Mouse (Mus musculus): ENCODE data around the gene Ttc27.

Gene Ttc27

DNA sequence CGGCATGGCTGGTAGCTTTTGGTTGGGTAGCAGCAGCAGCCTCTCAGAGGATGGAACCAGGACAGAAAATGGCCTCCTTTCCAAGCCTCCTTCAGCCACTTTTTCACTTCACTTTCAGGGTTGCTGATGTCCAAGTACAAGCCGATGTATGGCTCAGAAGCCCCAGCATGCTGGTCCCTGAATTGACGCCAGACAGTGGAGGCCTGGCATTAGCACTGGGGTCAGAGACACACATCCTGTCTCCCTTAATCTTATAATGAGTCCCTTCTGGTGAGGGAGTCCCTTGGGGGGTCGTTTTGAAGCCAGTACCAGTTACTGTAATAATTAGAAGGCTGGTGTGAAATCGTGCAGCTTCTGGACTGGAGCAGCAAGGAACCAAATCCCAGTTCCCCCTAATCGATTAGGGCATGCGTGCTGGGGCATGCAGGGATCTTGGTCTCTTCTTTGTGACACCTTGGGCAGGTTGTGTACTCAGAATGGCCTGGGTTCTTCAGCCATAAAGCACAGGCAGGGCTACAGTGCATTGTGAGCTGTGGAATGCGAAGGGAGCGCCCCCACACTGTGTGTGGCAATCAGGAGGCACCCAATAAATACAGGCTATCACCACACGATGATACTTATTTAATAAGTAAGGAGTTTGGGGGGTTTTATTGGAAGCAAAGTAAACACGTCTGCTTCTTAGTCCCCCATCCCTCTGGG, 171.5 kb downstream of the Ttc27 start:
- DNase-seq: no peak

GRCm38 (mm10) chr17:74889535-74890117, 172.1 kb downstream of the Ttc27 start:
- no peak for DNase-seq

DNA sequence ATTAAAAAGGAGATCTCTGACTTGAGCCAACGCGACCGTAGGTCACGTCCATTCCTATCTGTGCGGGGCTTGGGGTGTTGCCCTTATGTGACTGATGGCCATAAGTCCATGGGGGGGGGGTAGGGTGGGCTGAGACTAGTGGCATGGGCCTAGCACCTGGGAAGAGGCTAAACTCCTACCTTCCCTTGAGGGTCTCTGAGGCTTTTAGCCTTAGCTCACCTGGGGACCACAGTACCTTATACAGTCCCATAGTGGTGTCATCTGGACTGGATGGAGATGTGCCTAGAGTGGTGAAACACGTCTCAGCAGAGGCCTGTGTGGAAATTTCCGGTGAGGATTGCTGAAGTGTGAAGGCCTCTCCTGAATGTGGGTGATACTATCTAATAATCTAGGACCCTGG, 184.9 kb downstream of the Ttc27 start:
- no peak for DNase-seq

DNA sequence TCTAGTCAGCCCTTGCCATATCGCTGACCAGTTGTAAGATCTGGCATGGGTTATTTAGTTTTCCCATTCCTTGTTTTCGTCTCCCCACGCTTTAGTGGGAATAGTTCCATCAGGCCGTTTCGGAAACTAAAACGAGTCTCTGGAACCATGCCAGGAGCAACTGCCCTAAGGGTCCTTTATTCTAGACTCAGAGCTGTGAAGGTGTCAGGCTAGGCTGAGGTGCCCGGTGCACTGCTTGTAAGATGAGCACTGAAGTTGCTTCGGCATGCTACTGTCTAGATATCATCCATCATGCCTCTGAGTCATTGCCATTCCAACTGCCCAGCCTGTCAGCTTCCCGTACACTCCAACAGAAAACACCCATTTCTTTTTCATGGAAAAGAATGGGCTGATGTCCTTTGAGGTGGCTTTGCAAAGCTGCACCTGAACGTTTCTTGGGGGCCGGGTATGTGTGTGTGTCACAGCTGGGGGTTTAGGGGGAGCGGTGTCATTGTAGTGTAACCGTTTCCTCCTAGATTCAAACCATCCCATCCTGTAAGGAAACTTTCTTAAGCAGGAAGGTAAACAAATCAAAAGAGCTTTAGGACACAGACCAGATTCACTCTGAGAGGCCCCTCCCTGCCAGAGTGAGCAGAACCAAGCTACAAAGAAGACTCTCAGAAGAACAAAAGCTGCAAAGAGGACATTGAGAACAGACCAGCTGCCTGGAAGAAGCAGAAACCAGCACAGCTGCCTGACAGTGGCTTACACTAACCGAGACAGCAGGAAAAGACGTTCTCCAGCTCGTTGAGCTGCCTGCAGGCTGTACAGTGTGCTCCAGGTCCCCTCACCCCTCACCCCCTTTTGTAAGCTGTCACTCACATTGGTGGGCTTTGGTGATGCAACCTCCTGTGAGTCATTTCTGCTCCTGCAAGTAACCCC, 186.1 kb downstream of the Ttc27 start:
- no peak for DNase-seq

GRCm38 (mm10) chr17:74904332-74904687, 186.8 kb downstream of the Ttc27 start:
- DNase-seq: no peak

- no peak for DNase-seq
Observed at GRCm38 (mm10) chr17:74904956-74905355, 187.4 kb downstream of the Ttc27 start.

- no peak for DNase-seq
Observed at GRCm38 (mm10) chr17:74912995-74913394, 195.5 kb downstream of the Ttc27 start.
